Mouse (Mus musculus) neural tube, embryonic 11.5 days (tissue): ENCODE measurements around the gene Hdlbp. TPM values are rescaled to one million over a fixed set of nuclear protein-coding genes. Genes with fewer than 3 reads are reported as not detected.
A peak's percentile ranks its signal among the peaks of the same experiment; 100 is the strongest.

ENCODE experiments used
- ATAC-seq: fragments of 200-750 bp; cut with Nextera tagmentation; 2 replicates; pipeline ENCODE4 v1.8.0; 2017; ENCODE audit warnings: moderate number of reproducible peaks, mild to moderate bottlenecking, moderate TSS enrichment, moderate library complexity; ENCODE audit not compliant: insufficient read depth, low FRiP score, low TSS enrichment
- DNase-seq: peaks from one replicate; pipeline ENCODE4 v3.0.0-alpha.2; 2015; ENCODE audit warnings: low spot score
- H3K27ac ChIP-seq: fragments of 300-500 bp; sonication (generic); 2 replicates; pipeline ENCODE4 v1.5.1; 2014; ENCODE audit warnings: low read depth, mild to moderate bottlenecking, low read length
- H3K27me3 ChIP-seq: fragments of 300-500 bp; sonication (generic); 2 replicates; pipeline ENCODE4 v1.6.1; 2014; ENCODE audit warnings: mild to moderate bottlenecking, low read length, mixed read lengths; ENCODE audit not compliant: control insufficient read depth, insufficient read depth
- H3K36me3 ChIP-seq: fragments of 300-500 bp; sonication (generic); 2 replicates; pipeline ENCODE4 v1.6.1; 2014; ENCODE audit warnings: mild to moderate bottlenecking, low read length, moderate library complexity, mixed read lengths; ENCODE audit not compliant: control insufficient read depth, insufficient read depth
- H3K4me1 ChIP-seq: fragments of 300-500 bp; sonication (generic); 2 replicates; pipeline ENCODE4 v1.6.1; 2014; ENCODE audit warnings: low read length, mixed read lengths; ENCODE audit not compliant: control insufficient read depth, insufficient read depth
- H3K4me2 ChIP-seq: fragments of 300-500 bp; sonication (generic); 2 replicates; pipeline ENCODE4 v1.6.1; 2014; ENCODE audit warnings: low read depth, mild to moderate bottlenecking, moderate library complexity
- H3K4me3 ChIP-seq: fragments of 300-500 bp; sonication (generic); 2 replicates; pipeline ENCODE4 v1.5.1; 2014; ENCODE audit warnings: low read depth, low read length
- H3K9ac ChIP-seq: fragments of 300-500 bp; sonication (generic); 2 replicates; pipeline ENCODE4 v1.6.1; 2014; ENCODE audit warnings: mild to moderate bottlenecking, low read length
- H3K9me3 ChIP-seq: fragments of 300-500 bp; sonication (generic); 2 replicates; pipeline ENCODE4 v1.6.1; 2016; ENCODE audit warnings: low read length; ENCODE audit not compliant: control insufficient read depth
- WGBS: fragments of 180-500 bp; shearing (Covaris S2); extraction: QIAGEN DNeasy Blood & Tissue Kit; methylation state at CpG from one replicate; pipeline ENCODE4 v1.1.7; 2014; 5-methylcytosine and 5-hydroxymethylcytosine counted together
- polyA plus RNA-seq: library from polyadenylated mRNA; unstranded; fragments of >200 nt; fragmentation: Nextera tagmentation; extraction: Ambion mirVana; gene quantifications from 2 replicates; pipeline ENCODE4 v1.2.1, GENCODE M21; 2014

The Hdlbp gene
- polyA plus RNA-seq, 1 experiment from 2014 or later: 95.7 TPM

DNA sequence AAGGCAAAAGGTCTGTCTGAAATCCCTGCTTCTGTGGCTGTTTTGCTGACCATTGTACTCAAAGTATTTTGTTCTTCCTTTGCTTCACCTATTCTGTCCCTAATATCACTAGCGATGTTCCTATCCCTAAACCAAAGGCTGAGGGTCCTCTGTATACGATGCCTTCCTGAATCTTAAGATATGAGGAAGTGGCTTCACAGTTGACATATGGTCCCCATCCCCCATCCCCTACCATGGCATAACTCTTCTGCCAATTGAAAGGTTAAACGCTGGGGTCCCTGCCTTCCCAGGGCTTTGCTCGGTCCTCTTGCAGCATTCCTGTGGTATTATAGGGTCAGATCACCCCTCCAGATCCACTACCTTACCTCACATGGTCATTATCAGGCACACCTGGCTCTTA, 75.2 kb downstream of the Hdlbp start:
- Histone ChIP-seq H3K27me3 (no peaks in the 10 kb centered on the region), H3K27ac (no peak overlapping the region), H3K4me1 (no peaks in the 10 kb centered on the region), H3K9ac (no peak overlapping the region), H3K9me3 (no peaks in the 10 kb centered on the region), H3K4me2 (no peak overlapping the region), H3K4me3 (no peak overlapping the region), H3K36me3 (peaks cover 8% of the 10 kb centered on the region)
- no peak for DNase-seq
- ATAC-seq: no peak
- 83% methylated on average over 4 of the region's 4 CpGs for WGBS

DNA sequence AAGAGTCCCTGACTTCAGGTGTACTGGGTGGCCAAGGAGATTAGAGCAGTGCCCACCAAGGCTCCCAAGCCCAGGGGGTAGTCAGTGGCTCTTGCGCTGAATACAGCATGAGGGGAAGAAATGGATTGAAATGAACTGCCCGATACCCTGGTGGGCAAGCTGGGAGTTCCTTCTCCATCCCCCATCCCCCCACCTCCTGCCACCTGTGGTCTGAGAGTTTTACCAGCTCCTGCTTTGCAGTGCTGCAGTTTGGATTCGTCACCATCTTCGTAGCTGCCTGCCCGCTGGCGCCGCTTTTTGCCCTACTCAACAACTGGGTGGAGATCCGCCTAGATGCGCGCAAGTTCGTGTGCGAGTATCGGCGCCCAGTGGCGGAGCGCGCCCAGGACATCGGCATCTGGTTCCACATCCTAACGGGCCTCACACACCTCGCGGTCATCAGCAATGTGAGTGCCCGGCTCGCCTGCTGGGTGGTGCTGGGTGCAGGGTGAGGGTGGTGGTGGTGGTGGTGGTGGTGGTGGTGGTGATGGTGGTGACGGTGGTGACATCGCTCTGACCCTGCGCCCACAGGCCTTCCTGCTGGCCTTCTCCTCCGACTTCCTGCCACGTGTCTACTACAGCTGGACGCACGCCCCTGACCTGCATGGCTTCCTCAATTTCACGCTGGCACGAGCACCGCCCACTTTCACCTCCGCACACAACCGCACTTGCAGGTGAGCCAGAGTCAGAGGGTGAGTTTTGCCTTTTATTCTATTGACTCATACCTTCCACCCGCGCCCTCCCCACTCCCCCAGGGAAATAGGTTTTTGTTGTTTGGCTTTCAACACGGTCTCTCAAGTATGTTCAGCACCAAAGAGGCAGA, 77.2 kb downstream of the Hdlbp start:
- H3K4me1 ChIP-seq: no peaks in the 10 kb centered on the region
- no peaks in the 10 kb centered on the region for H3K9me3 ChIP-seq
- H3K4me2 ChIP-seq: peak overlapping the region; percentile 36
- no peaks in the 10 kb centered on the region for H3K27me3 ChIP-seq
- no peaks in the 10 kb centered on the region; the same call in 1 of the 2 replicates for H3K36me3 ChIP-seq
- no peak for ATAC-seq
- DNase-seq: peak; percentile 21
- H3K27ac ChIP-seq: no peak overlapping the region
- 17% methylated on average over 38 of the region's 38 CpGs for WGBS
- no peak overlapping the region for H3K9ac ChIP-seq
- H3K4me3 ChIP-seq: peak overlapping the region; percentile 15; the same call in 1 of the 2 replicates

DNA sequence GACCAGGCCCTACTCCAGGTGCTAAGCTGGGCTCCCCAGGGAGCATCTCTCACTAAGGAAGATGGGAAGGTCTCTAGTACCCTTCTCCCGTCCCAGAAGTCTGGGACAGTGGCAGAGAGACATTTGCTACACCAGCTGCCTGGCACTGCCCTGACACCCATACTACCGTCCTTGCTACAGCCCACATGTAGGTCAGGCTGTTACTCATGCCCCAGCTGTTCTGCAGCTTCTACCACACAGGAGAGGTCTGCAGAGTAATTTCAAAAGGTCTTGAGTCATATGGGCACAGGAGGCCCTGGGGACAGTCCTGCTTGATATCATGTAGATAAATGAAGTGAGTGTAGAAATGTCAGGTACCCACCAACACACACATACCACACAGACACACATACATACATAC, 89.7 kb downstream of the Hdlbp start:
- no peaks in the 10 kb centered on the region for H3K36me3 ChIP-seq
- H3K4me1 ChIP-seq: no peaks in the 10 kb centered on the region
- no peak overlapping the region for H3K27ac ChIP-seq
- no peak for ATAC-seq
- no peak for DNase-seq
- H3K9ac ChIP-seq: no peak overlapping the region
- no peaks in the 10 kb centered on the region for H3K9me3 ChIP-seq
- H3K4me3 ChIP-seq: no peak overlapping the region
- no peaks in the 10 kb centered on the region for H3K27me3 ChIP-seq
- no peak overlapping the region for H3K4me2 ChIP-seq
- 70% methylated on average over 2 of the region's 2 CpGs for WGBS

DNA sequence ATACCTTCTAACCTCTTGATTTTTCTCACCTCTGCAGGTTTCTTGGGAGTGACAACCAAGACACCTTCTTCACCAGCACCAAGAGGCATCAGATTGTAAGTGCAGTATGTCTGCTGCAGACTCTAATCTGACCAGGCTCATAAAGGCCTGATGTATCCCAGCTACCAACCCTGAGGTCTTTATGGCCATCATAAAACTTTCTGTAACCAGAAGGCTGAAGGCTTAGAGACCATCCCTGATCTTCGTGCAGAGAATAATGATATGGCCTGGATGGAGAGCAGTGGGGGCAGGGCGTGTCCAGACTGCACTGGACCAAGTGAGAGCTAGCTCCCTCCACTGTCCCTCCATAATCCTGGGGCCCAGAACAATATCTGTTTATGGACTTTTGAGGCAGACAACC, 91.4 kb downstream of the Hdlbp start:
- Histone ChIP-seq H3K9me3 (no peaks in the 10 kb centered on the region), H3K36me3 (no peaks in the 10 kb centered on the region), H3K4me1 (no peaks in the 10 kb centered on the region), H3K4me3 (no peak overlapping the region), H3K27me3 (no peaks in the 10 kb centered on the region), H3K27ac (no peak overlapping the region), H3K9ac (no peak overlapping the region), H3K4me2 (no peak overlapping the region)
- ATAC-seq: no peak
- WGBS: 50% methylated on average over 2 of the region's 2 CpGs
- no peak for DNase-seq

DNA sequence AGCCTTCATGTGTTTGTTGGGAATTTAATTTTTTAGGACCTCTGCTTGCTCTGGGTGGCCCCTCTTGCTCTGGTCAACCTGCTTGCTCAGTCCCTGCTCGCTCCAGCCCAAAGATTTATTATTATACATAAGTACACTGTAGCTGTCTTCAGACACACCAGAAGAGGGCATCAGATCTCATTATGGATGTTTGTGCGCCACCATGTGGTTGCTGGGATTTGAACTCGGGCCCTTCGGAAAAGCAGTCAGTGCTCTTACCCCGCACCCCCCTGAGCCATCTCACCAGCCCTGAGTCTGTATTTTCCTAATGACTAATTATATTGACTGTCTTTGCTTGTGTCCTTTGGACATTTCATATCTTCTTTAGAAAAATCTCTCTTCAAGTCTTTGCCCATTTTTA, 99.5 kb downstream of the Hdlbp start:
- Histone ChIP-seq H3K36me3 (no peaks in the 10 kb centered on the region), H3K4me1 (no peaks in the 10 kb centered on the region), H3K9me3 (no peaks in the 10 kb centered on the region), H3K27me3 (no peaks in the 10 kb centered on the region), H3K4me2 (no peak overlapping the region), H3K27ac (no peak overlapping the region), H3K4me3 (no peak overlapping the region), H3K9ac (no peak overlapping the region)
- ATAC-seq (no peak), DNase-seq (no peak)
- 75% methylated on average over 5 of the region's 5 CpGs for WGBS

DNA sequence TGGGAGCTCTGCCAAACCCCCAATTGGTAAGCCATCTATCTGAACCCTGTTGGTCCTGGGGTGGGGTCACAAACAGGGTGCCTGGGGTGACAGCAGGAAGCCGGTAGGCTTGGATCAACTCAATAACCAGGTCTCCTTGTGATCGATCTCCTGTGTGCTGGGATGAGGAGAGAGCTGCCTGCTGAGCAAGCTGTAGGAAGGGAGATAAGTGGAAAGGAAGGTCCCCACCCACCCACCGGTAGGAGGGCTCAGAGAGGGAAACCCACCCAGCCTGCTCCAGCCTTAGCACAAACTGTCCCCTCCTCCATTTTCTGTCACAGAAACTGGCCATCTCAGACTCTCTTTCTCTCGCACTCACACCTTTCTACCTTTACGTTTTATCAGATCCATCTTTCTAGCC, 101.3 kb downstream of the Hdlbp start:
- no peak for DNase-seq
- Histone ChIP-seq H3K9ac (no peak overlapping the region), H3K4me2 (no peak overlapping the region), H3K4me3 (no peak overlapping the region), H3K27ac (no peak overlapping the region), H3K4me1 (no peaks in the 10 kb centered on the region), H3K9me3 (no peaks in the 10 kb centered on the region), H3K27me3 (no peaks in the 10 kb centered on the region), H3K36me3 (no peaks in the 10 kb centered on the region)
- WGBS: 81% methylated on average over 5 of the region's 5 CpGs
- no peak for ATAC-seq

DNA sequence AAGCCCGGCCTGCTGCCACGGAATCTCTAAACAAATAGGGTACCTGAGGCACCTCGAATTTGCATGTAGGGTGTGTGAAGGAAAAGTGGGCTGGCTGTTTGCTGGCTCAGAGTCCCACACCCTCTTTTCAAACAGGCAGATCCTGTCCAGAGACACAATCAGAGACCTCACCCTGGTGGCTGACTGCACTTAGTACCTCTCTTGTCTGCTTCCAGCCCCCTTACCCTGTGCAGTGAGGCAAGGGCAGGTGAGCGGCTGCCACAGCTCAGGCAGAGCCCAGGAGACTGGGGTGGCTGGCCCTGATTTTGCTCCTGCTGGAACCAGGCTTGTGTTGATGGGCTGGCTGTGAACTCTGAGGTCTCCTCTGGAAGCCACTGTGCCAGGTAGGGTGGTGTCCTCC, 105.0 kb downstream of the Hdlbp start, which contains the start of gene Ano7:
Ano7 (plus strand) TSS at position 266 of the 400 bp plus-strand sequence.
- Histone ChIP-seq H3K27me3 (no peaks in the 10 kb centered on the region), H3K4me3 (no peak within 1 kb of the TSS), H3K4me2 (no peak within 1 kb of the TSS), H3K9me3 (no peaks in the 10 kb centered on the region), H3K36me3 (no peaks in the 10 kb centered on the region), H3K4me1 (no peaks in the 10 kb centered on the region), H3K27ac (no peak within 1 kb of the TSS), H3K9ac (no peak within 1 kb of the TSS)
- no peak for DNase-seq
- ATAC-seq: no peak
- 84% methylated on average over 4 of the region's 4 CpGs for WGBS

DNA sequence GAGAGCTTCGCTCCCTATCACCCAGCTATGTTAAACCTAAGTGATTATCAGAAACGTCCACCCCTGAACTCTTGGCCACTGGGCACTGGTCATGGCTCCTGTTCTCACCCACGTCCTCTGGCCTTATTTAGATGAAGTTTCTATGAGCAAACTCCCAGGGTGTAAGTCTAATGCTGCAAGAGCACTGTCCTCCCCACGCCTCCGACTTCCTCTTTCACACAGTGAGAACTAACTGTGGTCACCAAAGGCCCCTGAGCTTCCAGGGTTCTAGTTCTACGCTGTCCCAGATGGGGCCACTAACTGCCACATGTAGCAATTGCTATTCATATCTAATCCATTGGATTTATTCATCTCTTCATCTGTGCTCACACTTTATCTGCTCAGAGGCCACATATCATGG, 113.0 kb downstream of the Hdlbp start:
- no peak for ATAC-seq
- H3K4me3 ChIP-seq: no peak overlapping the region
- H3K27ac ChIP-seq: no peak overlapping the region
- H3K9ac ChIP-seq: no peak overlapping the region
- H3K9me3 ChIP-seq: no peaks in the 10 kb centered on the region
- WGBS: 94% methylated on average over 6 of the region's 6 CpGs
- H3K4me2 ChIP-seq: no peak overlapping the region
- no peaks in the 10 kb centered on the region for H3K4me1 ChIP-seq
- no peak for DNase-seq
- H3K27me3 ChIP-seq: no peaks in the 10 kb centered on the region
- peaks cover 15% of the 10 kb centered on the region for H3K36me3 ChIP-seq

DNA sequence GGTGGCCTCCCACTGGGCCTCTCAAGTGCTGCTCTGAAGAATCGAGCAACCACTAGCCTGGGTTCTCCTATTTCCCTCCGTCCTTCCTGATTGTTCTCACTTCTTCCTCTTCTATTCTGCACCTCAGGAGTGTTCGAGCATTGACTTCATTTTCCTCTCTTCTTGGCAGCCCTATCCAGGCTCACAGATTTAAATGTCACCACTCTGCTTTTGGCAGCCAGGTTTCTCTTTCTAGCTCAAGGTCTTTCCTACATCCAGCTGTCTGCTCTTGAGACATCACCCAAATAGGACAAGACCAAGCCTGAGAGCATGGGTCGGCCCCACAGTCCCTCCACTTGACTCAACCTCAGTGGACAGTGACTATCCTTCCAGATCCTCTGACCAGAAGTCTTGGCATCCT, 116.0 kb downstream of the Hdlbp start:
- 93% methylated on average over 4 of the region's 4 CpGs for WGBS
- Histone ChIP-seq H3K9me3 (no peaks in the 10 kb centered on the region), H3K4me1 (no peaks in the 10 kb centered on the region), H3K27me3 (no peaks in the 10 kb centered on the region), H3K9ac (no peak overlapping the region), H3K27ac (no peak overlapping the region), H3K4me2 (no peak overlapping the region), H3K4me3 (no peak overlapping the region), H3K36me3 (peaks cover 15% of the 10 kb centered on the region)
- DNase-seq: no peak
- no peak for ATAC-seq
